Mouse (Mus musculus) liver, embryonic 16.5 days (tissue): ENCODE data around the gene Gvin1. TPM values are rescaled to one million over a fixed set of nuclear protein-coding genes. Genes with fewer than 3 reads are reported as not detected.
A peak's percentile ranks its signal among the peaks of the same experiment; 100 is the strongest.
"Not testable (repeated sequence)": the region's sequence is repeated elsewhere in the genome, so short reads cannot be mapped to it uniquely, and the experiment has no call there.

Experiments used
- ATAC-seq: fragments of 200-750 bp; cut with Nextera tagmentation; 2 replicates; pipeline ENCODE4 v1.8.0; 2017; ENCODE audit warnings: low read depth, mild to moderate bottlenecking, moderate number of reproducible peaks, moderate library complexity
- H3K27ac ChIP-seq: fragments of 300-500 bp; sonication (generic); 2 replicates; pipeline ENCODE4 v1.5.1; 2014; ENCODE audit warnings: mild to moderate bottlenecking, low read length
- H3K27me3 ChIP-seq: fragments of 300-500 bp; sonication (generic); 2 replicates; pipeline ENCODE4 v1.6.1; 2014; ENCODE audit warnings: low read depth, low read length, mixed read lengths; ENCODE audit not compliant: control insufficient read depth, insufficient read depth
- H3K36me3 ChIP-seq: fragments of 300-500 bp; sonication (generic); 2 replicates; pipeline ENCODE4 v1.6.1; 2014; ENCODE audit warnings: mild to moderate bottlenecking; ENCODE audit not compliant: control insufficient read depth, insufficient read depth
- H3K4me1 ChIP-seq: fragments of 300-500 bp; sonication (generic); 2 replicates; pipeline ENCODE4 v1.6.1; 2014; ENCODE audit warnings: low read depth, low read length, mixed read lengths; ENCODE audit not compliant: control insufficient read depth
- H3K4me2 ChIP-seq: fragments of 300-500 bp; sonication (generic); 2 replicates; pipeline ENCODE4 v1.6.1; 2014; ENCODE audit warnings: low read depth, low read length, mixed read lengths
- H3K4me3 ChIP-seq: fragments of 300-500 bp; sonication (generic); 2 replicates; pipeline ENCODE4 v1.5.1; 2014; ENCODE audit warnings: low read depth, mild to moderate bottlenecking, low read length
- H3K9ac ChIP-seq: fragments of 300-500 bp; sonication (generic); 2 replicates; pipeline ENCODE4 v1.6.1; 2014; ENCODE audit warnings: low read depth, low read length
- H3K9me3 ChIP-seq: fragments of 300-500 bp; sonication (generic); replicated peaks from 2 replicates; pipeline ENCODE4 v1.6.1; 2016; ENCODE audit warnings: low read length; ENCODE audit not compliant: control insufficient read depth
- WGBS: fragments of 180-500 bp; shearing (Covaris S2); extraction: QIAGEN DNeasy Blood & Tissue Kit; methylation state at CpG from one replicate; pipeline ENCODE4 v1.1.7; 2014; ENCODE audit not compliant: insufficient replicate concordance; 5-methylcytosine and 5-hydroxymethylcytosine counted together
- polyA plus RNA-seq: library from polyadenylated mRNA; unstranded; fragments of >200 nt; fragmentation: Nextera tagmentation; extraction: Ambion mirVana; gene quantifications from 2 replicates; pipeline ENCODE4 v1.2.1, GENCODE M21; 2015

The Gvin1 gene
- 0.33 and 0.70 TPM in 2 replicates for polyA plus RNA-seq

GRCm38 (mm10) chr7:106215177-106215576 is at the start of gene Gvin1:
Gene Gvin1 (minus strand): TSS chr7:106215326.
- 8% methylated on average over 1 of the region's 1 CpGs for WGBS
- H3K4me1 ChIP-seq = not testable (repeated sequence)

GRCm38 (mm10) chr7:106251844-106252517 is 36.9 kb upstream of the Gvin1 start:
- H3K4me3 ChIP-seq = no peak overlapping the region
- no peaks in the 10 kb centered on the region for H3K27me3 ChIP-seq
- no peak overlapping the region for H3K9ac ChIP-seq
- H3K9me3 ChIP-seq = no peaks in the 10 kb centered on the region
- WGBS = 52% methylated on average over 2 of the region's 2 CpGs
- peak; percentile 19; the same call in 1 of the 2 replicates for ATAC-seq
- H3K27ac ChIP-seq = no peak overlapping the region
- H3K4me1 ChIP-seq = no peaks in the 10 kb centered on the region
- no peak overlapping the region for H3K4me2 ChIP-seq
- H3K36me3 ChIP-seq = no peaks in the 10 kb centered on the region

More at GRCm38 (mm10) chr7:106215177-106215576, at the start of gene Gvin1:
- H3K36me3 ChIP-seq, H3K4me2 ChIP-seq, H3K4me3 ChIP-seq, H3K27me3 ChIP-seq, H3K27ac ChIP-seq, H3K9ac ChIP-seq, H3K9me3 ChIP-seq: not testable (repeated sequence)
- peak; percentile 63 for ATAC-seq

- no peak overlapping the region for H3K4me3 ChIP-seq
- H3K4me2 ChIP-seq = no peak overlapping the region
- H3K9me3 ChIP-seq = no peaks in the 10 kb centered on the region
- no peaks in the 10 kb centered on the region for H3K4me1 ChIP-seq
- H3K36me3 ChIP-seq = no peaks in the 10 kb centered on the region
- H3K9ac ChIP-seq = no peak overlapping the region
- no peak for ATAC-seq
- H3K27ac ChIP-seq = no peak overlapping the region
- no peaks in the 10 kb centered on the region for H3K27me3 ChIP-seq
- 57% methylated on average over 2 of the region's 2 CpGs for whole genome bisulfite sequencing
These were observed 33.8 kb upstream of the Gvin1 start for GRCm38 (mm10) chr7:106248922-106249321.

- Histone ChIP-seq H3K9me3 (no peaks in the 10 kb centered on the region), H3K4me2 (no peak overlapping the region), H3K27me3 (no peaks in the 10 kb centered on the region), H3K4me3 (no peak overlapping the region), H3K9ac (no peak overlapping the region), H3K36me3 (no peaks in the 10 kb centered on the region), H3K27ac (no peak overlapping the region), H3K4me1 (no peaks in the 10 kb centered on the region)
- WGBS = 43% methylated on average over 2 of the region's 2 CpGs
- no peak for ATAC-seq
These were observed 33.1 kb upstream of the Gvin1 start for GRCm38 (mm10) chr7:106248245-106248644.

- H3K36me3 ChIP-seq = no peaks in the 10 kb centered on the region
- no peaks in the 10 kb centered on the region for H3K9me3 ChIP-seq
- no peak overlapping the region for H3K9ac ChIP-seq
- ATAC-seq = no peak
- WGBS = 63% methylated on average over 6 of the region's 6 CpGs
- H3K4me2 ChIP-seq = no peak overlapping the region
- no peaks in the 10 kb centered on the region for H3K4me1 ChIP-seq
- no peak overlapping the region for H3K27ac ChIP-seq
- no peak overlapping the region for H3K4me3 ChIP-seq
- H3K27me3 ChIP-seq = no peaks in the 10 kb centered on the region
These were observed 30.5 kb upstream of the Gvin1 start for GRCm38 (mm10) chr7:106245601-106246000.

- H3K4me3 ChIP-seq, H3K4me1 ChIP-seq, H3K36me3 ChIP-seq, H3K4me2 ChIP-seq, H3K27ac ChIP-seq, H3K27me3 ChIP-seq, H3K9ac ChIP-seq, ATAC-seq, H3K9me3 ChIP-seq: not testable (repeated sequence)
- WGBS = 66% methylated on average over 12 of the region's 12 CpGs
These were observed 25.6 kb upstream of the Gvin1 start for GRCm38 (mm10) chr7:106240484-106241275.

GRCm38 (mm10) chr7:106237192-106237465 is 22.0 kb upstream of the Gvin1 start:
- H3K4me1 ChIP-seq = no peaks in the 10 kb centered on the region
- H3K27ac ChIP-seq = no peak overlapping the region
- no peaks in the 10 kb centered on the region for H3K27me3 ChIP-seq
- H3K9ac ChIP-seq = no peak overlapping the region
- no peaks in the 10 kb centered on the region for H3K36me3 ChIP-seq
- no peak for ATAC-seq
- H3K4me2 ChIP-seq = no peak overlapping the region
- H3K4me3 ChIP-seq = no peak overlapping the region
- no peaks in the 10 kb centered on the region; the same call in 1 of the 2 replicates for H3K9me3 ChIP-seq

- Histone ChIP-seq H3K4me3 (no peak overlapping the region), H3K27ac (no peak overlapping the region), H3K36me3 (no peaks in the 10 kb centered on the region), H3K4me2 (no peak overlapping the region), H3K4me1 (no peaks in the 10 kb centered on the region), H3K9ac (no peak overlapping the region), H3K9me3 (no peaks in the 10 kb centered on the region; the same call in 1 of the 2 replicates), H3K27me3 (no peaks in the 10 kb centered on the region)
- WGBS = 40% methylated on average over 2 of the region's 2 CpGs
- peak; percentile 35; the same call in 1 of the 2 replicates for ATAC-seq
These were observed 21.4 kb upstream of the Gvin1 start for GRCm38 (mm10) chr7:106236327-106237191.
